Mouse (Mus musculus): ENCODE data around the gene Ubap2. TPM values are rescaled to one million over a fixed set of nuclear protein-coding genes. Genes with fewer than 3 reads are reported as not detected.

Ubap2 gene
- polyA plus RNA-seq, 1 experiment from 2014 or later, result 56.6 TPM

GRCm38 (mm10) chr4:41192544-41193512 is 82.1 kb downstream of the Ubap2 start:
- no peak for ATAC-seq
- WGBS, result 77% methylated on average over 14 of the region's 14 CpGs
- Histone ChIP-seq H3K9ac (no peak overlapping the region), H3K4me3 (no peak overlapping the region), H3K36me3 (ENCODE audit: poor library complexity, severe bottlenecking) (peaks cover 94% of the 10 kb centered on the region), H3K4me1 (peaks cover 11% of the 10 kb centered on the region), H3K27me3 (no peaks in the 10 kb centered on the region), H3K4me2 (no peak overlapping the region), H3K27ac (no peak overlapping the region), H3K9me3 (replicated peaks) (no peaks in the 10 kb centered on the region)

DNA sequence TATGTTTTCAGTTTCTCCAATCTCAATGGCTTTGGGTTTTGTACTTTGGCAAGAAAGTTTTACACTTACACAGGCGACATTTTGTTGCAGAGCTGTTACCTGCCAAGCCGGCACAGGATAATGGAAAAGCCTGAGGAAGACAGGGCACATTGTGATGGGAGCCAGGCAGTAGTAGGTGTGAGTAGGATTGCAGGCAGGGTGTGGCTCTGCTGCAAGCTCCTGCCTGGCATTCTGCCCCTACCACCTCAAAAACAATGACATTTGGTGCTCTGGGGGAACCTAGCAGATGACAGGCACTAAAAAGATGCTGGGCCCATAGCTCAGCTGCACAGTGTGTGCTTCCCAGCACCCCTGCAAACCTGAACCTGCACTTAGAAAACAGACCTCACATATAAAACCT is 85.1 kb downstream of the Ubap2 start:
- Histone ChIP-seq H3K36me3 (ENCODE audit: poor library complexity, severe bottlenecking) (peaks cover 85% of the 10 kb centered on the region), H3K4me2 (no peak overlapping the region)
- WGBS, result 84% methylated on average over 2 of the region's 2 CpGs

DNA sequence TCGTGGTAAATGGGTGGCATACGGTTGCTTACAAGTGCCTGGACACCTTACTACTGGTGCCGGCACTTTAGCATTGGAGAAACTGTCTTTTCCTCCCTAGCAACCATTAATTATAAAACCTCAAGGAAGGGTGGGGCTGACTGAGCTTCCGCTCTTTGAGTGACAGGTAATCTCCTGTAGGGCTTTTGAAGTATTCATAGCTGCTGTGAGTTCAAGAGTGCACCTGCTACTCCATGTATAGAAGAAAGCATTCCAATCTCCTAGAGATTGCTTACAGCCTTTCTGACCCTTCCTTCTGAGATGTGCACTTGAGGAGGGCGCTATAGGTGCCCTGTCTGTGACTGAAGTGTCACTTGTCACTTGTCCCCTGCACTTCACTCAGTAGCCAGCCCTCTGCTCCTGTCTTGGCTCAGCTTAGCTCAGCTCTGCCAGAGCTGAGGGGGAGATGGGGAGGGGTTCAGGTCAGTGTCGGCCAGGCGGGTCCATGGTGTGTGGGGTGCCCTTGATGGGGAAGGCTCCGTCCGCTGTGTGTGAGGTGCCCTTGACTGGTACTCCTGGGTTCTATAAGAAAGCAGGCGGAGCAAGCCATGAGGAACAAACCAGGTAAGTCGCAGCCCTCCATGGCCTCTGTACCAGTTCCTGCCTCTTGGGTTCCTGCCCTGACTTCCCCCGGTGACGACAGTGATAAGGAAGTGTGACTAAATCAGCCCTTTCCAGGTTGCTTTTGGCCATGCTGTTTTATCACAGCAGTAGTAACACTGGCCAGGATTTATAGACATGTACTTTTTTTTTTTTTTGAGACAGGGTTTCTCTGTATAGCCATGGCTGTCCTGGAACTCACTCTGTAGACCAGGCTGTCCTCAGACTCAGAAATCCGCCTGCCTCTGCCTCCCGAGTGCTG is 94.9 kb downstream of the Ubap2 start:
- Histone ChIP-seq H3K4me2 (no peak overlapping the region), H3K27ac (no peak overlapping the region), H3K4me3 (no peak overlapping the region), H3K36me3 (ENCODE audit: poor library complexity, severe bottlenecking) (peaks cover 63% of the 10 kb centered on the region), H3K4me1 (no peaks in the 10 kb centered on the region), H3K9me3 (replicated peaks) (no peaks in the 10 kb centered on the region), H3K27me3 (no peaks in the 10 kb centered on the region), H3K9ac (no peak overlapping the region)
- no peak for ATAC-seq
- WGBS, result 84% methylated on average over 15 of the region's 15 CpGs

More for the DNA sequence above, 85.1 kb downstream of the Ubap2 start:
- no peak for ATAC-seq
- Histone ChIP-seq H3K4me1 (no peaks in the 10 kb centered on the region), H3K9ac (no peak overlapping the region), H3K27me3 (no peaks in the 10 kb centered on the region), H3K9me3 (replicated peaks) (no peaks in the 10 kb centered on the region), H3K27ac (no peak overlapping the region), H3K4me3 (no peak overlapping the region)

DNA sequence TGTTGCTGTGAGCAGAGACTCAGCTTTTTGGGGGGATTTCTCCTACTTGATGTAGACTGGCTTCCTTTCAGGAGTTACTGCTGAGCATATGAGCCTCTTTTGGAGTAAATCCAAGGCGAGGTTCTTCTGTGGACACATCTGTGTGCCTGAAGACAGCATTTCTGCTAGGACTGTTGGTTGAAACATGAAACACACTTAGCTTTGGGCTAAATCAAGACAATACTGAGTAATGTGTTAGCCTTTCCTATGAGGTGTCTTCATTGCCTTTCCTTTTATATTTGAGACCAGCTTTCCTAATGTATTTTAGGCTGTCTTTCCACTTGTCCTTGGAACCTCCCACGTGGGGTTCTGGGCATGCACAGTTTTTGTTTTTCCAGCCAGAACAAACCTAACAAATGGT is 100.3 kb downstream of the Ubap2 start:
- peak overlapping the region; percentile 12; the same call in 1 of the 2 replicates for H3K27ac ChIP-seq
- H3K9me3 ChIP-seq (replicated peaks), result no peaks in the 10 kb centered on the region
- no peak overlapping the region for H3K9ac ChIP-seq
- 89% methylated on average over 2 of the region's 2 CpGs for WGBS
- H3K36me3 ChIP-seq (ENCODE audit: poor library complexity, severe bottlenecking), result peaks cover 43% of the 10 kb centered on the region
- ATAC-seq, result no peak
- H3K4me3 ChIP-seq, result no peak overlapping the region
- H3K4me1 ChIP-seq, result no peaks in the 10 kb centered on the region
- H3K4me2 ChIP-seq, result no peak overlapping the region
- H3K27me3 ChIP-seq, result no peaks in the 10 kb centered on the region

DNA sequence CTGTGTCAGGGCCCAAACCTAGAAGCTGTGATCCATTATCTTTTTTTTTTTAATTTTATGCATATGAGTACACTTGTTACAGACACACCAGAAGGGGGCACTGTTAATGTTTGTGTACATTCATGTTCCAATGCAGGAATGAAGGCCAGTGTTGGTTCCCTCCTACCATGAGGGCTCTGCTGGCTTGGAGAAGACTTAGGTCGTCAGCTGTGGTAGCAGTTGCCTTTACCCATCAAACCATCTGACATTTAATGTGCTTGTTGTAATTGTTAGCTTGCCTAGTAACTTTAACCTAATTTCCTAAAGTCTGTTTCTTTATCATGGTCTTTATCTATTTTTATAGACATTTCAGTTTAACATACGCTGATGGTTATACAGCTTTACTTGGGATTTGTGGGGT is 104.0 kb downstream of the Ubap2 start:
- Histone ChIP-seq H3K27ac (no peak overlapping the region), H3K4me3 (no peak overlapping the region), H3K9me3 (replicated peaks) (no peaks in the 10 kb centered on the region), H3K36me3 (ENCODE audit: poor library complexity, severe bottlenecking) (peaks cover 34% of the 10 kb centered on the region), H3K4me2 (no peak overlapping the region), H3K27me3 (no peaks in the 10 kb centered on the region), H3K4me1 (no peaks in the 10 kb centered on the region), H3K9ac (no peak overlapping the region)
- no peak for ATAC-seq
- 86% methylated on average over 2 of the region's 2 CpGs for WGBS

DNA sequence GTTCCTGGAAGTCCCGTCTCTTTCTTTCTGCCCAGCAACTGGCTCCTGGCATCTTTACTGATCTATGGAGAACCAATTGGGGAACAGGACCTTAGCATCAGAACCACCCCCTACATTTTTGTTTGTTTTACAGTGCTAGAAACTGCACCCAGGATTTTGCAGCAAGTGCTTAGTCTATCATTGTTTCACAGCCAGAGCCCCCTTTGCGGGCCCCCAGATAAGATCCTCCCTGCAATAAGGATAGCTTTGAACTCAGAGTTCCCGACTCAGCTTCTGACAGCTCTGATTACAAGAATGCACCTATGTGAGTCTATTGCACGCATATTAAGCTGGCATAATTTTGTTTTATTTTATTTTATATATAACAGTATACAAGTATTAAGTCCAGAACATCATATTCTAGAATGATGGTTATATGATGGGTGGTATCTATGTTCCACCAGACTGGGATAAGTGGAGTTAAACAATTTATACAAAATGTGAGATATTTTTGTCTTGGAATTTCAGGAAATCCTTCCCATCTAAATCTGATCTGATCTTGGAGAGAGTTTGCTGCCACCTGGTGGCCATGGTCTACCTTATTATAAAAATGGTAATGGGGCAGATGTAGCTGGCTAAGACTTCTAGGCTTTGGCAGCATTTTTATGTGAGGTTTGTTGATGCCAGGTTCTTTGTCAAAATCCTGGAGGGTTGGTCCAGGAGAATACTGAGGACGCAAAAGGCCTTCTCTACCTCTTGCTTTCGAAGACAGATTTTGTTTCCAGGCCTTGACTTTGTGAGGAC is 109.1 kb downstream of the Ubap2 start:
- ATAC-seq, result peak; percentile 73
- H3K4me3 ChIP-seq, result no peak overlapping the region

DNA sequence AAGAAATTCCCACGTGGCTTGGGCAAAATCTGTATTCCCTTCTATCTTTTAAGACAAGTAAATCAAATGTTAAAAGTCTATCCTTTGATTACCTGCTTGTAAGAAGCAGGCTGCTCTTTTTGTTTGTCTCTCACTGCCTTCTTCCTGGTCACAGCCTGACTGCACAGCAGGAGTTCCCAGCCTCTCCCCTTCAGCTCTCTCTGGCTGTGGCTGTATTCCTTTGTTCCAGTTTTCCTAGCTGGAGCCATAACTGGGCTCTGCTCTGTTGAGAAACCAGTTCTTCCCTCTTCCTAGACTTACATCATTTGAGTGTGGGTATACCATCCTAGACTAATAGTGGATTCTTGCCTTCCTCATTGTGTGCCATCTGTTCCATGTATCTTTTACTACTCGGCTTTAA is 110.0 kb downstream of the Ubap2 start:
- Histone ChIP-seq H3K4me3 (no peak overlapping the region), H3K9ac (no peak overlapping the region)
- ATAC-seq, result no peak

More for the DNA sequence above, 109.1 kb downstream of the Ubap2 start:
- H3K4me1 ChIP-seq, result peaks cover 10% of the 10 kb centered on the region; the same call in 1 of the 2 replicates
- 0 out of 2 replicates have a peak overlapping the region, but pooled peaks have one; percentile 12 for H3K9ac ChIP-seq
- H3K9me3 ChIP-seq (replicated peaks), result no peaks in the 10 kb centered on the region
- H3K27ac ChIP-seq, result peak overlapping the region; percentile 68
- 75% methylated on average over 6 of the region's 6 CpGs for WGBS
- H3K36me3 ChIP-seq (ENCODE audit: poor library complexity, severe bottlenecking), result peaks cover 18% of the 10 kb centered on the region
- no peak overlapping the region for H3K4me2 ChIP-seq
- H3K27me3 ChIP-seq, result no peaks in the 10 kb centered on the region

DNA sequence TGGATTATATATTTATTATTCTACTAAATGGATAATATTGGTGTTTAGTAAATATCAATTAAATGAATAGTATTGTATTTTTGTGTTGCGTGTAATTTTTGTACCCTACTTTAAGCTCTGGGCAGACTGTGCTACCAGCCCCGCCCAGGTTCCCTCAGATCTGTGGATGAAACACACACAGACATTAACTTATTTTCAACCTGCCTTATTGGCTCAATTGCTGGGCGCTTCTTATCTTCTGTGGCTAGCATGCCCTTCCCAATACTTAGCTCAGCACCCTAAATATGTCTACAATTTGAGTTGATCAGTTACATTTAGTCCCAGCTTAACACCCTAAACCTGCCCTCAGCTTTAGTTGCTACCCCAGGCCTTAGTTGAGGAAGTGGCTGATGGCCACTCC is 113.7 kb downstream of the Ubap2 start:
- WGBS, result 97% methylated on average over 3 of the region's 3 CpGs

More for the DNA sequence above, 110.0 kb downstream of the Ubap2 start:
- peaks cover 18% of the 10 kb centered on the region for H3K36me3 ChIP-seq (ENCODE audit: poor library complexity, severe bottlenecking)
- H3K4me2 ChIP-seq, result no peak overlapping the region
- 20% methylated on average over 2 of the region's 2 CpGs for WGBS
- H3K4me1 ChIP-seq, result peaks cover 10% of the 10 kb centered on the region; the same call in 1 of the 2 replicates
- no peaks in the 10 kb centered on the region for H3K9me3 ChIP-seq (replicated peaks)
- peak overlapping the region; percentile 68 for H3K27ac ChIP-seq
- H3K27me3 ChIP-seq, result no peaks in the 10 kb centered on the region

GRCm38 (mm10) chr4:41158251-41158650 is 116.7 kb downstream of the Ubap2 start:
- no peaks in the 10 kb centered on the region for H3K36me3 ChIP-seq (ENCODE audit: poor library complexity, severe bottlenecking)

More for the DNA sequence above, 113.7 kb downstream of the Ubap2 start:
- Histone ChIP-seq H3K27me3 (no peaks in the 10 kb centered on the region), H3K4me3 (no peak overlapping the region), H3K4me2 (no peak overlapping the region), H3K27ac (no peak overlapping the region), H3K4me1 (peaks cover 13% of the 10 kb centered on the region; the same call in 1 of the 2 replicates), H3K9me3 (replicated peaks) (no peaks in the 10 kb centered on the region), H3K36me3 (ENCODE audit: poor library complexity, severe bottlenecking) (no peaks in the 10 kb centered on the region), H3K9ac (no peak overlapping the region)
- ATAC-seq, result no peak

DNA sequence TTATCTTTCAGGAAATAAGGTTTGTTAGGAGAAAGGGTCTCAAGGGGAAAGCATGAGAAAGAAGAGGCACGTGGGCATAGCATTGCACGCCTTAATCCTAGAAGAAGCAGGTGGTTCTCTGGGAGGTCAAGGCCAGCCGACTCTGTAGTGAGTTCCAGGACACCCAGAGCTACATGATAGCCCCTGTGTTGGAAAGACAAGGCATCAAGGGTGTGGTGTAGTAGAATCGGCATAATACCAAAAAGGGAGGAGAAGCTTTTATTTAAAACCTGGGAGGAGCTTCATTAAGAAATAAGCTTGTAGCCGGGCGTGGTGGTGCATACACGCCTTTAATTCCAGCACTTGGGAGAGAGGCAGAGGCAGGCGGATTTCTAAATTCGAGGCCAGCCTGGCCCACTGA is 118.0 kb downstream of the Ubap2 start:
- H3K27ac ChIP-seq, result no peak overlapping the region
- peaks cover 2% of the 10 kb centered on the region; the same call in 1 of the 2 replicates for H3K4me1 ChIP-seq
- H3K9ac ChIP-seq, result no peak overlapping the region
- no peak for ATAC-seq
- no peaks in the 10 kb centered on the region for H3K36me3 ChIP-seq (ENCODE audit: poor library complexity, severe bottlenecking)
- H3K27me3 ChIP-seq, result no peaks in the 10 kb centered on the region
- WGBS, result 83% methylated on average over 9 of the region's 9 CpGs
- H3K9me3 ChIP-seq (replicated peaks), result no peaks in the 10 kb centered on the region
- H3K4me3 ChIP-seq, result no peak overlapping the region
- no peak overlapping the region for H3K4me2 ChIP-seq

More at GRCm38 (mm10) chr4:41158251-41158650, 116.7 kb downstream of the Ubap2 start:
- Histone ChIP-seq H3K9ac (no peak overlapping the region), H3K27me3 (no peaks in the 10 kb centered on the region), H3K27ac (no peak overlapping the region), H3K4me3 (no peak overlapping the region), H3K4me2 (no peak overlapping the region), H3K4me1 (0 out of 2 replicates have a peak, but pooled peaks cover 2% of the 10 kb centered on the region), H3K9me3 (replicated peaks) (no peaks in the 10 kb centered on the region)
- 100% methylated on average over 1 of the region's 1 CpGs for WGBS
- ATAC-seq, result no peak

GRCm38 (mm10) chr4:41153146-41153545 is 121.8 kb downstream of the Ubap2 start:
- ATAC-seq, result no peak
- WGBS, result 81% methylated on average over 3 of the region's 3 CpGs

More at GRCm38 (mm10) chr4:41153146-41153545, 121.8 kb downstream of the Ubap2 start:
- H3K27ac ChIP-seq, result no peak overlapping the region
- no peak overlapping the region for H3K9ac ChIP-seq
- no peaks in the 10 kb centered on the region for H3K36me3 ChIP-seq (ENCODE audit: poor library complexity, severe bottlenecking)
- H3K4me1 ChIP-seq, result peaks cover 2% of the 10 kb centered on the region; the same call in 1 of the 2 replicates
- no peaks in the 10 kb centered on the region for H3K9me3 ChIP-seq (replicated peaks)
- H3K4me2 ChIP-seq, result no peak overlapping the region
- no peaks in the 10 kb centered on the region for H3K27me3 ChIP-seq
- no peak overlapping the region for H3K4me3 ChIP-seq

Data from forebrain, embryonic 13.5 days (tissue).